Mouse (Mus musculus) forebrain, embryonic 14.5 days (tissue): ENCODE measurements around the gene Kctd21. TPM values are rescaled to one million over a fixed set of nuclear protein-coding genes. Genes with fewer than 3 reads are reported as not detected.

Source experiments
- ATAC-seq: fragments of 200-750 bp; cut with Nextera tagmentation; 2 replicates; pipeline ENCODE4 v1.8.0; 2017; ENCODE audit warnings: mild to moderate bottlenecking, moderate library complexity
- DNase-seq: peaks from one replicate; pipeline ENCODE4 v3.0.0-alpha.2; 2015; ENCODE audit warnings: low spot score
- H3K27ac ChIP-seq: fragments of 300-500 bp; sonication (generic); 2 replicates; pipeline ENCODE4 v1.5.1; 2014; ENCODE audit warnings: low read depth, mild to moderate bottlenecking, control low read depth, low read length, moderate library complexity
- H3K27me3 ChIP-seq: fragments of 300-500 bp; sonication (generic); replicated peaks from 2 replicates; pipeline ENCODE4 v1.6.1; 2014; ENCODE audit warnings: low read length, control low read depth, mixed read lengths; ENCODE audit not compliant: control insufficient read depth, insufficient read depth
- H3K36me3 ChIP-seq: fragments of 300-500 bp; sonication (generic); 2 replicates; pipeline ENCODE4 v1.6.1; 2014; ENCODE audit warnings: low read length, control low read depth; ENCODE audit not compliant: control insufficient read depth, insufficient read depth
- H3K4me1 ChIP-seq: fragments of 300-500 bp; sonication (generic); 2 replicates; pipeline ENCODE4 v1.6.1; 2014; ENCODE audit warnings: antibody characterized with exemption, low read length, control low read depth; ENCODE audit not compliant: control insufficient read depth, insufficient read depth
- H3K4me2 ChIP-seq: fragments of 300-500 bp; sonication (generic); 2 replicates; pipeline ENCODE4 v1.6.1; 2014; ENCODE audit warnings: mild to moderate bottlenecking, control low read depth, low read length
- H3K4me3 ChIP-seq: fragments of 300-500 bp; sonication (generic); 2 replicates; pipeline ENCODE4 v1.5.1; 2014; ENCODE audit warnings: low read depth, low read length, control low read depth
- H3K9ac ChIP-seq: fragments of 300-500 bp; sonication (generic); 2 replicates; pipeline ENCODE4 v1.6.1; 2014; ENCODE audit warnings: mild to moderate bottlenecking, low read length, control low read depth, moderate library complexity
- H3K9me3 ChIP-seq: fragments of 300-500 bp; sonication (generic); replicated peaks from 2 replicates; pipeline ENCODE4 v1.6.1; 2016; ENCODE audit warnings: low read length, control low read depth, mixed read lengths; ENCODE audit not compliant: control insufficient read depth
- WGBS: fragments of 180-500 bp; shearing (Covaris S2); extraction: QIAGEN DNeasy Blood & Tissue Kit; methylation state at CpG from one replicate; pipeline ENCODE4 v1.1.7; 2014; 5-methylcytosine and 5-hydroxymethylcytosine counted together
- polyA plus RNA-seq: library from polyadenylated mRNA; unstranded; fragments of >200 nt; fragmentation: Nextera tagmentation; extraction: Ambion mirVana; gene quantifications from 2 replicates; pipeline ENCODE4 v1.2.1, GENCODE M21; 2014

The Kctd21 gene
- polyA plus RNA-seq, 1 experiment from 2014 or later, result 7.5 TPM

DNA sequence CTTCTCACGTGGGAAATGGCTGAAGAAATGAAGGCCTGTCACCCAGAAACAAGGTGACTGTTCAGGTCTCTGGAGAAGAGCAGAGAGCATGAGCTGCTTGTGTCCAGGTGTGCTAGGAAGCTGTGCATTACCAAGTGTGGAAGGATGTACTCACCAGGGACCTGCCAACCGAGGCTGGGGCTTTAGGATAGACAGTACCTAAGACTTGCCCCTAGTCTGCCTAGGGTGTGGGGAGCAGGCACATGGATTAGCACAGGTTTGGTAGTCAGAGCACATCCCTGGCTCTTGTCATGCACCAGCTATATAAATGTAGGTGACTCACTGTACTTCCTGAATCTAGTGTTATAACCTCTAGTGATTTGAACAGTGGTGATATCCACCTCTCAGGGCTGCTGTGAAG lies 28.5 kb upstream of the Kctd21 start:
- ATAC-seq, result no peak
- no peak overlapping the region for H3K9ac ChIP-seq
- no peak for DNase-seq
- no peak overlapping the region for H3K4me2 ChIP-seq
- H3K36me3 ChIP-seq, result peaks cover 44% of the 10 kb centered on the region
- H3K4me1 ChIP-seq, result no peaks in the 10 kb centered on the region
- no peak overlapping the region for H3K4me3 ChIP-seq
- no peak overlapping the region for H3K27ac ChIP-seq
- H3K27me3 ChIP-seq, result no peaks in the 10 kb centered on the region
- H3K9me3 ChIP-seq, result no peaks in the 10 kb centered on the region
- WGBS, result 83% methylated on average over 2 of the region's 2 CpGs

DNA sequence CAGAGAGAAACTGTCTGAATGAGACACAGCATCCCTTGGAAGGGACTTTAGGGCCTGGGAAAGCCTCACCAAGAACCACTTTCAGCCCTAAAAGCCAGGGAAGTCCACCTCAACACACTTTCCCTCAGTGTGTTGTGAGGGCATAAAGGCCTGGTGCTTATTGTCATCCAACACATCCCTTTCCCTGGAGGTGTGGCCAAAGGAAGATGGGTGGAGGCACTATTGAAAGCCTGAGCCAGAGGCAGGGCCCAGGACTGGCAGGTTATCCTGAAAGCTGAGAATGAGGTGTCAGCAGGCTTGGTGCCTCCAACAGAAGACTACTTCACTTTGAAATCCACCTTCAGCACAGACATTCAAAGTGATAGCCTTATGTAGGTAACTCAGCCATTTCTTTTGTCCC lies 27.7 kb upstream of the Kctd21 start:
- H3K36me3 ChIP-seq, result peaks cover 53% of the 10 kb centered on the region
- no peak overlapping the region for H3K4me2 ChIP-seq
- no peaks in the 10 kb centered on the region for H3K4me1 ChIP-seq
- no peak overlapping the region for H3K9ac ChIP-seq
- ATAC-seq (no peak), DNase-seq (no peak)
- no peaks in the 10 kb centered on the region for H3K27me3 ChIP-seq
- no peak overlapping the region for H3K4me3 ChIP-seq
- H3K27ac ChIP-seq, result no peak overlapping the region
- no peaks in the 10 kb centered on the region for H3K9me3 ChIP-seq

DNA sequence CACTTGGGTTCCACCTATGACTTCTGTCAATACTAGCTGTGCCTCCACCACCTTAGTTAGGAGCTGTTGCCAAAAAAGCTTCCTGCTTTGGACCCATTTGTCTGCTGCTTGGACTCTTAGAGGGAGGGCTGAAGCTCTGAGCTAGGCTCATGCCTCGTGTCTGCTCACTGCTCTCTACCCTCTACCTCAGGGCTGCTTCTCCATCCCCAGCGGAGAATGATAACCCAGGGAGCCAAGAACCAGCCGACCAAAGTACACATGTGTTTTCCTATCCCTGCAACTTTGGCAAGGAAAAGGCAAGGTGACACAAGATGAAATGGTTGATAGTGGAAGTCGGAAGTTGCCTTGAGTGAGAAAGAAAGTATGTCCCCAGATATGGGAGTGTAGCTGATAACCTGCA lies 26.9 kb upstream of the Kctd21 start:
- WGBS, result 87% methylated on average over 4 of the region's 4 CpGs
- H3K9me3 ChIP-seq, result no peaks in the 10 kb centered on the region
- H3K4me3 ChIP-seq, result no peak overlapping the region
- no peak overlapping the region for H3K4me2 ChIP-seq
- H3K27ac ChIP-seq, result no peak overlapping the region
- no peak overlapping the region for H3K9ac ChIP-seq
- H3K36me3 ChIP-seq, result peaks cover 55% of the 10 kb centered on the region
- no peak for DNase-seq
- H3K27me3 ChIP-seq, result no peaks in the 10 kb centered on the region
- ATAC-seq, result no peak
- no peaks in the 10 kb centered on the region for H3K4me1 ChIP-seq

DNA sequence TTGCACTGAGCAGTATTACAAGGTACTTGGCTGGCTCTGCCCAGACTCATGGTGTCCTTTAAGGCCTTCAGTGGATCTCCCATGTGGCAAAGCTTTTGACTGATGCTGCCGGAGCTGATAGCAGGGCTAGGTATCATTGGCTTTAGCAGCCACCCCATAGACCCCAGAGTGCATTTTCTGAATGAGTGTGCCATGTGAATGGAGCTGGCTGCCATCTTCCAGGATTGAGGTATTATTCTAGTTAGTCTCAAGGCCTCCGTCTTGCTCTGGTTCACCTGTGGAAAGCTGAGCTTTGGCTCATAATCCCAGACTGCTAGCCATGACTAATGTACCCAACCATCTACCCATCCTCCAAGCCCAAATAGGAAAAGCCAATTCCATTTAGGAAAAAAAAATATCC lies 25.3 kb upstream of the Kctd21 start:
- Histone ChIP-seq H3K27me3 (no peaks in the 10 kb centered on the region), H3K4me2 (no peak overlapping the region), H3K36me3 (peaks cover 65% of the 10 kb centered on the region), H3K9ac (no peak overlapping the region), H3K4me1 (no peaks in the 10 kb centered on the region), H3K9me3 (no peaks in the 10 kb centered on the region), H3K27ac (no peak overlapping the region), H3K4me3 (no peak overlapping the region)
- DNase-seq (no peak), ATAC-seq (no peak)
- WGBS, result 100% methylated on average over 2 of the region's 2 CpGs

DNA sequence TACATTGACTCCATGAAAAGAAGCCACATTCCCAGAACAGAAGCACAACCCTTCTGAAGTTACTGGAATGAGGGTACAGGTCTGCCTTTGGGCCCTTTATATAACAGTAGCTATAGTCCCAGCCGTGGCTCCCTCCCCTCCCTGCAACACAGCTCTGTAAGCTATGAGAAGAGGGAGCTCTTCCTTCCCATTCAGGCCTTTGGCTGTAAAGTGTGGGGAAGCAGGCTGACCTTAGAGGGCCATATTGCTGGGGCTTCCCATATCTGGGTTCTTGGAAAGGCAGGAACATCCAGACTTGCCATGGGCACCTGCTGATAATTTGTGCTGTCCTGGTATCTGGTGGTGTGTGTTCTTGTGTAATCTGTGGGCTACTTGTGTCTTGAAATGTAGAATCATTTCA lies 24.6 kb upstream of the Kctd21 start:
- no peak overlapping the region for H3K4me2 ChIP-seq
- no peak overlapping the region for H3K9ac ChIP-seq
- ATAC-seq (no peak), DNase-seq (no peak)
- H3K9me3 ChIP-seq, result no peaks in the 10 kb centered on the region
- no peak overlapping the region for H3K4me3 ChIP-seq
- H3K4me1 ChIP-seq, result no peaks in the 10 kb centered on the region
- no peaks in the 10 kb centered on the region for H3K27me3 ChIP-seq
- no peak overlapping the region for H3K27ac ChIP-seq
- WGBS, result 95% methylated on average over 1 of the region's 1 CpGs
- H3K36me3 ChIP-seq, result peaks cover 73% of the 10 kb centered on the region

DNA sequence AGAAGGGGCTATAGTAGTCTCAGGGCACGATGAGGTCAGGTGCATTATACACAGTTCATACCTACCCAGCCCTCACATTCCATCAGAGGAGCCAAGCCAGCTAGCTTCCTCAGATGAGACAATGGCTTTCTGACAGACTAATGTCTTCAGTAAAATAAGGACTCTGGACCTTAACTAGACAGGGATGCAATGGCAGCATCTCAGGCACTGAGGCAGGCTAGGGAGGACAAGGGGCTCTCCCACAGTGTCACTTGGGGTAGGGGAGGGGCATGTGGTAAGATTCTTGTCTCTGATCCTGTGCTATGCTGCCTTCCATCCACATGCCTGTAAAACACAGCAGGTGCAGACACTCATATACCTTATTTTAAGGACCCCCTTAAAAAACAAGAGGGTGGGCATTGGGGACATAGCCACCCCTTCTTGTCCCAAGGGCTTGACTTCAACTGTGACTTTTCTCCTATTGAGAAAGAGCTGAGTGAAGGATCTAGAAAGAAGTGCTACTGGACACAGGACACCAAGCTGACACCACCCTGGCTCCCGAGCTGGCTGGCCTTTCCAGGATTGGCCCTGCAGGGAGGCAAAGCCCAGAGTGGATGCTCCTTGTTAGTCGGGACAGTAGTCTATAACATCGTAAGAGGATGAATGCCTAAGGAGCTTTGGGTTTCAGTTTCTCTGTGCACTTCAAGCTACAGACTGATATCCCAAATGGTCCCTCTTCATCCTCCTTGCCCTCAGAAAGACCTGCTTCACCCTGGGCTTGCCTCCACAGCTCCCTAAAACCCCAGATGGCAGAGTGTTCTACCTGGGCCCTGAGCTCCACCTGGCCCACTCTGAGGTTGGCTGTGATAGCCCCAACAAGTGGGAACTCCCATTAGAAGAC lies 22.4 kb upstream of the Kctd21 start:
- no peak overlapping the region for H3K4me3 ChIP-seq
- peaks cover 71% of the 10 kb centered on the region for H3K36me3 ChIP-seq
- H3K4me1 ChIP-seq, result no peaks in the 10 kb centered on the region
- H3K27ac ChIP-seq, result no peak overlapping the region
- WGBS, result 82% methylated on average over 4 of the region's 4 CpGs
- DNase-seq (no peak), ATAC-seq (no peak)
- H3K9ac ChIP-seq, result no peak overlapping the region
- H3K4me2 ChIP-seq, result no peak overlapping the region
- no peaks in the 10 kb centered on the region for H3K9me3 ChIP-seq
- no peaks in the 10 kb centered on the region for H3K27me3 ChIP-seq

DNA sequence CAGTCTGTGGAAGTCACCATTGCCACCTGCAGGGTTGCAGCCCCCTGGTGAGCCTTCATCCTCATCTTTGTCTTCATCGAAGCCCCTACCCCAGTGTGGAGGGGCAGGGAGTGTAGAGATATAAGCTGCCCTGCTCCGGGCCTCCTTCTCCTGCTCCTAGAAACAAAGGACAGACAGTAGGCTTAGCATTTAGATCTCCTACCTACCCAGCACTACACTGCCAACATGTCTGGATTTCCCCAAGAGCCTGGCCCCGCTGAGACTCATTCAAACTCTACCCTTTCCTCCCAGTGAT lies 21.8 kb upstream of the Kctd21 start:
- ATAC-seq, result no peak
- WGBS, result 85% methylated on average over 3 of the region's 3 CpGs

DNA sequence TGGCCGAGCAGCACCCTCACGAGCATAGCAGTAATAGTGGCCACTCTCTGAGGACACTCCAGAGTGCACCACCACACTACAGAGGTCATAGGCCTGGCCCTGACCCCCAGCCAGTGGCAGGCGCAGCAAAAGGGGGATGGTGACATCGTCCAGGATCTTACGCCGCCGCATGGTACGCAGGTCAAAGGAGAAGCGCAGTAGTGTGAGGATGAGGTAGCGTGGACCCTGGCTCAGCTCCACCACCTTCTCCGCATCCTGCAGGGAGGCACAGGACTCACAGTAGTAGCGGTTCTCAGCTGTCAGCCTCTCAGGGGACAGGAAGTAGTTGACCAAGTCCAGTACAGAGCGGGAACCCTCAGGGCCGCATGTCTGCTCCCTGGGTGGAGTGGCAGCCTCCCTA lies 20.5 kb upstream of the Kctd21 start:
- H3K4me1 ChIP-seq, result no peaks in the 10 kb centered on the region
- no peak overlapping the region for H3K9ac ChIP-seq
- H3K36me3 ChIP-seq, result peaks cover 63% of the 10 kb centered on the region
- H3K4me3 ChIP-seq, result no peak overlapping the region
- no peaks in the 10 kb centered on the region for H3K9me3 ChIP-seq
- no peak for DNase-seq
- WGBS, result 93% methylated on average over 14 of the region's 14 CpGs
- no peak overlapping the region for H3K4me2 ChIP-seq
- no peak overlapping the region for H3K27ac ChIP-seq
- no peak for ATAC-seq
- H3K27me3 ChIP-seq, result no peaks in the 10 kb centered on the region

More for the DNA sequence above, 21.8 kb upstream of the Kctd21 start:
- H3K36me3 ChIP-seq, result peaks cover 66% of the 10 kb centered on the region
- H3K27me3 ChIP-seq, result no peaks in the 10 kb centered on the region
- H3K4me2 ChIP-seq, result no peak overlapping the region
- H3K4me1 ChIP-seq, result no peaks in the 10 kb centered on the region
- H3K27ac ChIP-seq, result no peak overlapping the region
- DNase-seq, result no peak
- no peak overlapping the region for H3K4me3 ChIP-seq
- H3K9ac ChIP-seq, result no peak overlapping the region
- H3K9me3 ChIP-seq, result no peaks in the 10 kb centered on the region

DNA sequence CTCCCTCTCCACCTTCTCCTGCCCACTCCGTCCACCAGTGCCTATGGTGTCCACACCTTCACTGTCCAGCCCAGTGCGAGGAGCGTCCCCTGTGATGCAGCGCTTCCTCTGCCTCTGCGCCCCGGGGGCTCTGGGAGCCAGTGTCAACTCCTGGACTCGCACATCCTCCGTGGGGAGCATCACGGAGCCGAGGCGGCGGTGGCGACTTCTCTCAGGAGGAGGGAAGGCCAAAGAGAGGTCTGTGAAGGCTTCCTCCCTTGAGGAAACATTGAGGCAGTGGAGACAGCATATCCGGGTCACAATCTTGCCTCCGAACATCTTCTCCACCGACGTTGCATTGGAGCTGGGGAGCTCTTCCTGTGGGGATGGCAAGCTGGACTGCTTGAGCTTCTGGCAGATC lies 19.9 kb upstream of the Kctd21 start:
- 92% methylated on average over 17 of the region's 17 CpGs for WGBS
- H3K27me3 ChIP-seq, result no peaks in the 10 kb centered on the region
- H3K36me3 ChIP-seq, result peaks cover 57% of the 10 kb centered on the region
- H3K4me3 ChIP-seq, result no peak overlapping the region
- H3K4me2 ChIP-seq, result no peak overlapping the region
- no peaks in the 10 kb centered on the region for H3K4me1 ChIP-seq
- no peak overlapping the region for H3K27ac ChIP-seq
- ATAC-seq (no peak), DNase-seq (no peak)
- H3K9me3 ChIP-seq, result no peaks in the 10 kb centered on the region
- H3K9ac ChIP-seq, result no peak overlapping the region
